8 mouse cellular contexts compared by ENCODE assay signal in the genomic region with DNA sequence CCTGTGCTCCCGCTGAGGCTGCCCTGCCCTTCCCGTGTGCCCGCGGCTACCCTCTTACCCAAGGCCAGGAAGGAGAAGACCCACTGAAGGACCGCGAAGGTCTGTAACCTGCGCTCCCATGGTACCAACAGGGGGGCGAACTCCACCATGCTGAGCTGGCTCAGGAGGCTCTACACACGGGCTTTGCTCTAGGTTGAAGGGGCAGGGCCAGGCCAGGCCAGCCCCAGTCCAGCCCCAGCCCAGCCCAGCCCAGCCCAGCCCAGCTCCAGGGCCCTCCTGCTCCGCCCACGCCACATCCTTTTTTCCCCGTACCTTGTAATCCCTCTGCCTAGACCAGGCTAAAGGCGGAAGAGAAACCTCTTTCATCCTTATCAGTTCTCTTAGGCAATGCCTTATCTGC. TPM values are rescaled to one million over a fixed set of nuclear protein-coding genes. Genes with fewer than 3 reads are reported as not detected.
DNase-seq lines count a peak whose midpoint lies in the region; ATAC-seq and TF ChIP-seq lines count a peak whose summit lies in the region.

Mogat2 (minus strand) TSS at position 203 of the 400 bp plus-strand sequence.

- peaks cover 13% of the 10 kb centered on the region for H3K4me1 ChIP-seq in heart, embryonic 16.5 days (ENCODE audit: control insufficient read depth, insufficient read depth, low read length)
- no peaks in the 10 kb centered on the region for H3K4me1 ChIP-seq in heart, adult 2 months (ENCODE audit: control insufficient read depth, insufficient read depth, low read length)
- H3K4me1 ChIP-seq in embryonic facial prominence, embryonic 12.5 days = peaks cover 37% of the 10 kb centered on the region
- H3K4me1 ChIP-seq in limb, embryonic 13.5 days = peaks cover 39% of the 10 kb centered on the region
- H3K4me1 ChIP-seq in neural tube, embryonic 12.5 days = peaks cover 14% of the 10 kb centered on the region; the same call in 1 of the 2 replicates

- H3K4me2 ChIP-seq in heart, embryonic 16.5 days (ENCODE audit: low read depth, low read length) = peak within 1 kb of the TSS; percentile 56
- peak within 1 kb of the TSS; percentile 38 for H3K4me2 ChIP-seq in embryonic facial prominence, embryonic 12.5 days (replicated peaks)
- peak within 1 kb of the TSS; percentile 59 for H3K4me2 ChIP-seq in limb, embryonic 13.5 days (replicated peaks)
- peak within 1 kb of the TSS; percentile 41 for H3K4me2 ChIP-seq in neural tube, embryonic 12.5 days (replicated peaks)

- peak within 1 kb of the TSS; percentile 26 for H3K4me3 ChIP-seq in heart, embryonic 16.5 days (ENCODE audit: low read length)
- H3K4me3 ChIP-seq in heart, adult 2 months = no peak within 1 kb of the TSS
- H3K4me3 ChIP-seq in embryonic facial prominence, embryonic 12.5 days = peak within 1 kb of the TSS; percentile 15; the same call in 1 of the 2 replicates
- H3K4me3 ChIP-seq in limb, embryonic 13.5 days = peak within 1 kb of the TSS; percentile 29
- H3K4me3 ChIP-seq in neural tube, embryonic 12.5 days = no peak within 1 kb of the TSS
- no peak within 1 kb of the TSS for H3K4me3 ChIP-seq in gastrocnemius, adult 2 months

- TF ChIP-seq POLR2A in heart, adult 2 months (IDR thresholded peaks at IDR 0.05; ENCODE audit: insufficient read depth, low read depth, low read length) = no peak

- no peaks in the 10 kb centered on the region for H3K79me2 ChIP-seq in heart, adult 2 months (replicated peaks; ENCODE audit: control insufficient read depth, insufficient read depth, low read length)

- WGBS in heart, embryonic 16.5 days = 3% methylated on average over 13 of the region's 13 CpGs
- WGBS in heart, adult 2 months = 9% methylated on average over 13 of the region's 13 CpGs
- WGBS in embryonic facial prominence, embryonic 12.5 days = 8% methylated on average over 13 of the region's 13 CpGs
- 10% methylated on average over 13 of the region's 13 CpGs for WGBS in limb, embryonic 13.5 days
- 10% methylated on average over 13 of the region's 13 CpGs for WGBS in neural tube, embryonic 12.5 days

- no peak for TF ChIP-seq CTCF in heart, adult 2 months (IDR thresholded peaks at IDR 0.05)
- TF ChIP-seq CTCF in gastrocnemius, adult 2 months (IDR thresholded peaks at IDR 0.05) = no peak

- no peak within 1 kb of the TSS for H3K27ac ChIP-seq in heart, embryonic 16.5 days (ENCODE audit: low read length)
- no peak within 1 kb of the TSS for H3K27ac ChIP-seq in heart, adult 2 months
- H3K27ac ChIP-seq in embryonic facial prominence, embryonic 12.5 days = 0 out of 2 replicates have a peak within 1 kb of the TSS, but pooled peaks have one; percentile 2
- no peak within 1 kb of the TSS for H3K27ac ChIP-seq in limb, embryonic 13.5 days
- no peak within 1 kb of the TSS for H3K27ac ChIP-seq in neural tube, embryonic 12.5 days
- no peak within 1 kb of the TSS for H3K27ac ChIP-seq in gastrocnemius, adult 2 months

- no peaks in the 10 kb centered on the region for H3K36me3 ChIP-seq in heart, embryonic 16.5 days (ENCODE audit: control insufficient read depth, insufficient read depth)
- no peaks in the 10 kb centered on the region for H3K36me3 ChIP-seq in heart, adult 2 months (ENCODE audit: control insufficient read depth, insufficient read depth, low read length)
- H3K36me3 ChIP-seq in embryonic facial prominence, embryonic 12.5 days = no peaks in the 10 kb centered on the region
- H3K36me3 ChIP-seq in limb, embryonic 13.5 days = no peaks in the 10 kb centered on the region
- H3K36me3 ChIP-seq in neural tube, embryonic 12.5 days = no peaks in the 10 kb centered on the region

- H3K9me3 ChIP-seq in heart, embryonic 16.5 days (replicated peaks; ENCODE audit: control insufficient read depth, low read length) = no peaks in the 10 kb centered on the region
- H3K9me3 ChIP-seq in embryonic facial prominence, embryonic 12.5 days = no peaks in the 10 kb centered on the region
- H3K9me3 ChIP-seq in limb, embryonic 13.5 days = no peaks in the 10 kb centered on the region
- no peaks in the 10 kb centered on the region for H3K9me3 ChIP-seq in neural tube, embryonic 12.5 days

- peaks cover 3% of the 10 kb centered on the region for H3K27me3 ChIP-seq in heart, embryonic 16.5 days (ENCODE audit: control insufficient read depth, insufficient read depth, low read length)
- no peaks in the 10 kb centered on the region; the same call in 1 of the 2 replicates for H3K27me3 ChIP-seq in heart, adult 2 months (ENCODE audit: control insufficient read depth, insufficient read depth, low read length)
- H3K27me3 ChIP-seq in embryonic facial prominence, embryonic 12.5 days = peaks cover 19% of the 10 kb centered on the region; the same call in 1 of the 2 replicates
- H3K27me3 ChIP-seq in limb, embryonic 13.5 days = peaks cover 25% of the 10 kb centered on the region
- peaks cover 3% of the 10 kb centered on the region; the same call in 1 of the 2 replicates for H3K27me3 ChIP-seq in neural tube, embryonic 12.5 days (replicated peaks)

- H3K9ac ChIP-seq in heart, embryonic 16.5 days (ENCODE audit: low read length) = no peak within 1 kb of the TSS
- no peak within 1 kb of the TSS for H3K9ac ChIP-seq in heart, adult 2 months (ENCODE audit: low read depth, low read length)
- H3K9ac ChIP-seq in embryonic facial prominence, embryonic 12.5 days = peak within 1 kb of the TSS; percentile 34; the same call in 1 of the 2 replicates
- peak within 1 kb of the TSS; percentile 56 for H3K9ac ChIP-seq in limb, embryonic 13.5 days
- no peak within 1 kb of the TSS for H3K9ac ChIP-seq in neural tube, embryonic 12.5 days

- peak; percentile 49; the same call in 1 of the 2 replicates for ATAC-seq in heart, embryonic 16.5 days (replicated peaks; ENCODE audit: extremely low read depth, insufficient read depth, low FRiP score)
- ATAC-seq in embryonic facial prominence, embryonic 12.5 days (ENCODE audit: insufficient number of reproducible peaks, insufficient read depth, low FRiP score, low TSS enrichment) = no peak
- peak; percentile 55 for ATAC-seq in limb, embryonic 13.5 days (ENCODE audit: low FRiP score, low read depth)
- ATAC-seq in neural tube, embryonic 12.5 days (ENCODE audit: low FRiP score, low read depth) = no peak

- TF ChIP-seq EP300 in heart, adult 2 months (IDR thresholded peaks at IDR 0.05; ENCODE audit: insufficient read depth, low read depth, low read length) = no peak

- no peak for DNase-seq in heart, adult 2 months
- DNase-seq in right cerebral cortex, postnatal 36 days (ENCODE audit: low spot score in 2 of 2) = no peak
- DNase-seq in left cerebral cortex, adult 18-20 months (ENCODE audit: low spot score in 2 of 2) = no peak
- no peak for DNase-seq in gastrocnemius, adult 2 months

- intact Hi-C loops in heart, adult 2 months (cut with DNase I) = no loop called here
- intact Hi-C loops in gastrocnemius, adult 2 months (cut with DNase I) = no loop called here

RNA-seq across cellular contexts. Expression of gene Mogat2, which starts in this region (rescaled TPM):
- polyA plus RNA-seq in heart, embryonic 16.5 days (2015; fragmentation: Nextera tagmentation; extraction: Ambion mirVana) = 0.64 and 0.95 TPM in 2 replicates
- not detected for total RNA-seq in heart, adult 2 months (2021)
- polyA plus RNA-seq in heart, adult 2 months (2012; rRNA removed) = 0.47 TPM in 1 of 2 replicates, not detected in the other
- 4.9 and 5.3 TPM in 2 replicates for polyA plus RNA-seq in embryonic facial prominence, embryonic 12.5 days (2016; fragmentation: Nextera tagmentation; extraction: Ambion mirVana)
- polyA plus RNA-seq in limb, embryonic 13.5 days (2015; fragmentation: Nextera tagmentation; extraction: Ambion mirVana) = 5.8 and 7.1 TPM in 2 replicates
- 6.3 and 6.6 TPM in 2 replicates for polyA plus RNA-seq in neural tube, embryonic 12.5 days (2016; fragmentation: Nextera tagmentation; extraction: Ambion mirVana)
- total RNA-seq in left cerebral cortex, adult 18-20 months (2021) = not detected
- not detected for total RNA-seq in gastrocnemius, adult 2 months (2021)

Comparison
In these comparisons a context has a peak if more than half of its experiments do, and no peak if none do; other contexts are left out.
1. Peak in ATAC-seq, H3K4me3 ChIP-seq and H3K4me2 ChIP-seq in heart, embryonic 16.5 days; RNA of the gene not detected or under 1 TPM.
2. H3K4me3 ChIP-seq: peak in embryonic facial prominence, embryonic 12.5 days (single experiment) and limb, embryonic 13.5 days (single experiment); none in heart, adult 2 months (single experiment), neural tube, embryonic 12.5 days (single experiment) and gastrocnemius, adult 2 months (single experiment).
3. H3K9ac ChIP-seq: peak in embryonic facial prominence, embryonic 12.5 days (single experiment) and limb, embryonic 13.5 days (single experiment); none in heart, embryonic 16.5 days (single experiment), heart, adult 2 months (single experiment) and neural tube, embryonic 12.5 days (single experiment).
4. Peak in every context shown above with its lines, with median percentiles within 50 percentile points of each other: H3K4me2 ChIP-seq.